Mouse (Mus musculus): ENCODE measurements around the gene Stil.

The Stil gene

GRCm38 (mm10) chr4:115078892-115079820 is 79.2 kb downstream of the Stil start:
- no peak for DNase-seq (ENCODE audit: extremely low read depth, low read depth)

- no peak for DNase-seq (ENCODE audit: extremely low read depth, low read depth)
These were observed 79.9 kb downstream of the Stil start for GRCm38 (mm10) chr4:115079821-115080349.

- DNase-seq (ENCODE audit: extremely low read depth, low read depth): no peak
These were observed 83.1 kb downstream of the Stil start for GRCm38 (mm10) chr4:115083031-115083430.

- no peak for DNase-seq (ENCODE audit: extremely low read depth, low read depth)
These were observed 85.7 kb downstream of the Stil start for GRCm38 (mm10) chr4:115085522-115086095.

- DNase-seq (ENCODE audit: extremely low read depth, low read depth): no peak
These were observed 86.3 kb downstream of the Stil start for GRCm38 (mm10) chr4:115086257-115086656.

- no peak for DNase-seq (ENCODE audit: extremely low read depth, low read depth)
These were observed 86.9 kb downstream of the Stil start for GRCm38 (mm10) chr4:115086763-115087415.

- DNase-seq (ENCODE audit: extremely low read depth, low read depth): no peak
These were observed 88.8 kb downstream of the Stil start, which contains the start of gene Pdzk1ip1 for GRCm38 (mm10) chr4:115088611-115089338. Gene Pdzk1ip1 (plus strand): TSS chr4:115088708.

DNA sequence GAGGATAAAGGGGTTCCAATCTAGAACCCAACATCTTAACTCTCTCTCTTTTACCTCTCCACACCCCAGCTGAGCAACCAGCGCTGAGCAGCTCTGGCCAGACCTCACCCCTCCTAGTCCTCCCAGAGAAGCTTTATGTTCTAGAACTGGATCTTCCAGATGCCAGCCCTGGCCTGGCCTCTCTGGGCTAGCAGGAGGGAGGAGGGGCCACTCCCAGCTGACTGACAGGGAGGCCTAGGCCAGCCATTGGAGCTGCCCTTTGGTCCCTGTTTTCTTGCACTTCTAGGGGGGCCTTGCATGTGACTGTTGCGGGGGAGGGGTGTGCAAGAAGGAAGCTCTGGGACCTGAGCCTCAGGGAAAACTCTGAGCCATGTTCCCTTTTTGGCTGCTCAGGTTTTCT is 90.6 kb downstream of the Stil start:
- DNase-seq (ENCODE audit: extremely low read depth, low read depth): no peak

GRCm38 (mm10) chr4:115091806-115092205 is 91.8 kb downstream of the Stil start:
- no peak for DNase-seq (ENCODE audit: extremely low read depth, low read depth)

Data from MEL-GATA-1-ER (cell line).